Mouse (Mus musculus): ENCODE data around the gene Dkk3. TPM values are rescaled to one million over a fixed set of nuclear protein-coding genes. Genes with fewer than 3 reads are reported as not detected.
"Not testable (repeated sequence)": the region's sequence is repeated elsewhere in the genome, so short reads cannot be mapped to it uniquely, and the experiment has no call there.

The Dkk3 gene
- polyA plus RNA-seq, 1 experiment from 2014 or later: 32.0 TPM

GRCm38 (mm10) chr7:112176627-112177026, 17.8 kb upstream of the Dkk3 start:
- Histone ChIP-seq H3K27ac (no peak overlapping the region), H3K4me3 (replicated peaks; ENCODE audit: low read length) (no peak overlapping the region), H3K27me3 (ENCODE audit: control insufficient read depth, insufficient read depth, low read length) (no peaks in the 10 kb centered on the region), H3K36me3 (replicated peaks; ENCODE audit: control insufficient read depth, insufficient read depth) (no peaks in the 10 kb centered on the region), H3K4me1 (replicated peaks; ENCODE audit: control insufficient read depth, insufficient read depth, low read length) (0 out of 2 replicates have a peak, but pooled peaks cover 3% of the 10 kb centered on the region), H3K9ac (no peak overlapping the region), H3K9me3 (ENCODE audit: control insufficient read depth, low read length) (no peaks in the 10 kb centered on the region), H3K4me2 (replicated peaks) (no peak overlapping the region)
- WGBS: 92% methylated on average over 2 of the region's 2 CpGs
- DNase-seq (ENCODE audit: low spot score) (no peak), ATAC-seq (ENCODE audit: low FRiP score) (no peak)

DNA sequence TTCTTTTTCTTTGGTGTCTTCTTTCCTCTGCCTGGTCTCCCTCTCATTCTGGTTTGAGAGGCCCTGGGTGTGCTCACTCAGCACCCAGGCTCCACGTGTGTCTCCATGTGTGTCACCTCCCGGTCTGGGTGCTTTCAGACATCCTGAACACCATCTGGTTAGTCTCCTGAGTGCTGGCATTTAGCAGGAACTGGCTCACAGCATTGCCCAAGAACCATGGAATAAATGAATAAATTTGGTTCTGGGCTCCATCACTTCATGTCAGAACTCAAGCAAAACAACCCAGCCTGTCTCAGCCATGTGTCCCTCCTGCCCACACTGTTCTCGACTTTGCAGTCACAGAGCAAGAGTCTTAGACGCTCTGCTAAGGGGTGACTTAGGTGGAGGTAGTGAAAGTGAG, 13.8 kb upstream of the Dkk3 start:
- H3K9ac ChIP-seq: no peak overlapping the region
- H3K27me3 ChIP-seq (ENCODE audit: control insufficient read depth, insufficient read depth, low read length): no peaks in the 10 kb centered on the region
- no peak overlapping the region for H3K27ac ChIP-seq
- H3K4me1 ChIP-seq (replicated peaks; ENCODE audit: control insufficient read depth, insufficient read depth, low read length): peaks cover 3% of the 10 kb centered on the region; the same call in 1 of the 2 replicates
- no peaks in the 10 kb centered on the region for H3K9me3 ChIP-seq (ENCODE audit: control insufficient read depth, low read length)
- DNase-seq (ENCODE audit: low spot score) (no peak), ATAC-seq (ENCODE audit: low FRiP score) (no peak)
- H3K36me3 ChIP-seq (replicated peaks; ENCODE audit: control insufficient read depth, insufficient read depth): no peaks in the 10 kb centered on the region
- no peak overlapping the region for H3K4me3 ChIP-seq (replicated peaks; ENCODE audit: low read length)
- no peak overlapping the region for H3K4me2 ChIP-seq (replicated peaks)
- 67% methylated on average over 4 of the region's 4 CpGs for WGBS

DNA sequence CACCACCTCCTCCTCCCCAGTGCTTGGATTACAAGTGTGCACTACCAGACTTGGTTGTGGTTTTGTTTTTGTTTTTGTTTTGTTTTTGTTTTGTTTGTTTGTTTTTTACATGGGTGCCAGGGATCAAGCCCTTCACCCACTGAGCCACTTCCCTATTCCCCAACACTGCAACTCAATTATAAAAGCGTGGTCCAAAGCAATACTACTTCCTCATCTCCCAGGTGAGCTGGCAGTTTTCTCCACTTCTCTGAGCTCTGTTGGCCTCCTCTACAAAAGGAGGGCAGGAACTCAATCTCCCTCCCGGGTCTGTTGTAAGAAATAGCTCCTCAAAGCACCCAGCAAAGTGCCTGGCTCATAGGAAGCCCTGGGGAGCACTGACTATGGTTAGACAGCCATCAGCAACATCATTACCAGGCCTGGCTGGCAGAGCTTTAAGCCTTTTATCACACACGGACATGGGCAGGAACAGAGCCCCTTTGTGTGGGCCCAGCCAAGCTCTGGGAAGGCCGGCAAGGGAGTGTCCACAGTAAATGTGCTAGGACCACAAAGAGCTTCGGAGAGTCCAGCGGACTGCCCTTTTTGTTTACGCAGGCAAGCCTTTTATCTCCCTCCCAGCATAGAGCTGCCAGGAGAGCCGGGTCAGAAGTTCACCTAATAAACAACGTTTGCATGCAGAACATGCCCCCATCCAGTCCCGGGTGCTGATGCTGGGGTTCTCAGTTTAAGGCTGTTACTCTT, 11.3 kb upstream of the Dkk3 start:
- 15% methylated on average over 10 of the region's 10 CpGs for WGBS

DNA sequence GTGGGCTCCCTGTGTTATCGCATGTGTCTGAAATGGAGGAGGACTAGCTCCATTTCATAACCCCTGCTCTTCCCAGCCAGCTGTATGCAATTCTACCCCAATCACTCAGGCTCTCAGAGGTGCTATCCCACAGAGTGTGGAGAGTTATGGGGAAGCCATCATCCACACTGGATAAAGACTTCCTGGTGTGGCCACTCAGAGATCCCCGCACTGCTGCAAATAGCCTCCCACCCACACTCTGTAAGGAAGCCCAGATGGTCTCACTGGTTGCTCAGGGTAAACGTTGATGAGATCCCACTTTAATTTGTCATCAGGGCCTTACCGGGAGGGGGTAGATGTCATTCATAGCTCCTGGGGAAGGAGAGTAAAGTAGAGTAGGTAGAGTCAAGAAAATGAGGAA, 6.7 kb upstream of the Dkk3 start:
- H3K27ac ChIP-seq: no peak overlapping the region
- H3K4me2 ChIP-seq (replicated peaks): no peak overlapping the region
- H3K9me3 ChIP-seq (ENCODE audit: control insufficient read depth, low read length): no peaks in the 10 kb centered on the region
- no peak overlapping the region for H3K4me3 ChIP-seq (replicated peaks; ENCODE audit: low read length)
- peaks cover 3% of the 10 kb centered on the region; the same call in 1 of the 2 replicates for H3K4me1 ChIP-seq (replicated peaks; ENCODE audit: control insufficient read depth, insufficient read depth, low read length)
- WGBS: 80% methylated on average over 4 of the region's 4 CpGs
- no peaks in the 10 kb centered on the region for H3K36me3 ChIP-seq (replicated peaks; ENCODE audit: control insufficient read depth, insufficient read depth)
- H3K27me3 ChIP-seq (ENCODE audit: control insufficient read depth, insufficient read depth, low read length): no peaks in the 10 kb centered on the region
- no peak for ATAC-seq (ENCODE audit: low FRiP score)
- no peak overlapping the region for H3K9ac ChIP-seq
- no peak for DNase-seq (ENCODE audit: low spot score)

More for the DNA sequence above, 11.3 kb upstream of the Dkk3 start:
- peak; percentile 66; the same call in 1 of the 2 replicates for ATAC-seq (ENCODE audit: low FRiP score)
- DNase-seq (ENCODE audit: low spot score): peak; percentile 32
- Histone ChIP-seq H3K4me1 (replicated peaks; ENCODE audit: control insufficient read depth, insufficient read depth, low read length) (peaks cover 3% of the 10 kb centered on the region; the same call in 1 of the 2 replicates), H3K36me3 (replicated peaks; ENCODE audit: control insufficient read depth, insufficient read depth) (no peaks in the 10 kb centered on the region), H3K4me2 (replicated peaks) (no peak overlapping the region), H3K9me3 (ENCODE audit: control insufficient read depth, low read length) (no peaks in the 10 kb centered on the region), H3K27me3 (ENCODE audit: control insufficient read depth, insufficient read depth, low read length) (no peaks in the 10 kb centered on the region), H3K4me3 (replicated peaks; ENCODE audit: low read length) (no peak overlapping the region), H3K9ac (no peak overlapping the region), H3K27ac (no peak overlapping the region)

DNA sequence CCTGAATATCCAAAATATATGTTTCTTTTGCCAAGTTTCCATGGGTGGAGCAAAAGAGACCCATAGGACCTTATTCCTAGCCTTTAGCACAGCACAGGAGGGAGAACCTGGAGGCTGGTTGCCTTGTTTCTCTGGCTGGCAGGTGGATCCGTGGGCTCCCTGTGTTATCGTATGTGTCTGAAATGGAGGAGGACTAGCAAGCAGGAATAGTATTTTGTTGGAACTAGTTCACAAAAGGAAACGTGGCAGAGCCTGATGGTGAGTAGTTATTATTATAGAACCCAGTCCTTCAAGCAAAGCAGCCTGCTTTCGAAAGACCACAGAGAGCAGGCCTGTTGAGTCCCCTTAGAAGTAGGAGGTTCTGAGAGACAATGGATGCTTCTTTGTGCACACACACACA, 6.2 kb upstream of the Dkk3 start:
- H3K9me3 ChIP-seq (ENCODE audit: control insufficient read depth, low read length); DNase-seq (ENCODE audit: low spot score); H3K4me1 ChIP-seq (replicated peaks; ENCODE audit: control insufficient read depth, insufficient read depth, low read length); H3K9ac ChIP-seq; ATAC-seq (ENCODE audit: low FRiP score); H3K4me2 ChIP-seq (replicated peaks); H3K36me3 ChIP-seq (replicated peaks; ENCODE audit: control insufficient read depth, insufficient read depth); H3K4me3 ChIP-seq (replicated peaks; ENCODE audit: low read length); H3K27ac ChIP-seq; H3K27me3 ChIP-seq (ENCODE audit: control insufficient read depth, insufficient read depth, low read length): not testable (repeated sequence)
- 92% methylated on average over 4 of the region's 4 CpGs for WGBS

DNA sequence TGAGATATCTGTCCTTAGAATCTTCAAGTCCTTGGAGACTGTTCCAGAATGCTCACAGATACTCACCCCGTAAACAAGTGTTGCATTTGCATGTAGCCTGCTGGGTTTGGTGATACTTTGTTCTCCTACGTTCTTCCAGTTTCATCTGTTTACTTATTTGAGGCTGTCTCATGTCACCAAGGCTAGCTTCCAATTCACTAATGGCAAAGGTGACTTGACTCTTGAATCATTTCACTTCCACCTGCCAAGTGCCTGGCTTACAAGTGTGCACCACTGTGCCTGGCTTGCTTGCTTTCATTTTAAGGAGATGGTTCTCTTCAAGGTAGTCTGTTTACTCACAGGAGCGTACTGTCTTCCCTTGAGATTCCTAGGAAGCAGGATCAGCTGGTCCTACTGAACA, 5.6 kb upstream of the Dkk3 start:
- Histone ChIP-seq H3K4me1 (replicated peaks; ENCODE audit: control insufficient read depth, insufficient read depth, low read length) (no peaks in the 10 kb centered on the region), H3K36me3 (replicated peaks; ENCODE audit: control insufficient read depth, insufficient read depth) (no peaks in the 10 kb centered on the region)
- WGBS: 87% methylated on average over 3 of the region's 3 CpGs

DNA sequence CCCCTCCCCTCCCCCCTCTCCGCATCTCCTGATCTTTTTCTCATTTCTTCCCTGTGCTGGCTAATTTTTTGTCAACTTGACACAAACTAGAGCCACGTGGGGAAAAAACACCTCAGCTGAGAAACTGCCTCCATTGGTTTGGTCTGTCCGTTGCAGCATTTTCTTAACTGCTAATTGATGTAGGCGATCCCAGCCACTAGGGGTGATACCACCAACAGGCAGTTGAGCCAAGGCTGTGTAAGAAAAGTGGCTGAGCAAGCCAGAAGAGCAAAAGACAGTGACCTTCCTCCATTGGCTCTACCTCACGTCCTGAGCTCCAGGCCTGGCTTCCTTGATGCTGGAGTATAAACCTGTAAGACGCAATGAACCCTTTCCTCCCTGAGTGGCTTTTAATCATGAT, 978 bp upstream of the Dkk3 start:
- WGBS: 34% methylated on average over 5 of the region's 6 CpGs
- Histone ChIP-seq H3K4me3 (replicated peaks; ENCODE audit: low read length) (no peak overlapping the region), H3K9me3 (ENCODE audit: control insufficient read depth, low read length) (no peaks in the 10 kb centered on the region), H3K27me3 (ENCODE audit: control insufficient read depth, insufficient read depth, low read length) (peaks cover 8% of the 10 kb centered on the region; the same call in 1 of the 2 replicates), H3K36me3 (replicated peaks; ENCODE audit: control insufficient read depth, insufficient read depth) (no peaks in the 10 kb centered on the region), H3K4me2 (replicated peaks) (no peak overlapping the region), H3K27ac (no peak overlapping the region), H3K9ac (no peak overlapping the region), H3K4me1 (replicated peaks; ENCODE audit: control insufficient read depth, insufficient read depth, low read length) (peaks cover 4% of the 10 kb centered on the region; the same call in 1 of the 2 replicates)
- ATAC-seq (ENCODE audit: low FRiP score) (no peak), DNase-seq (ENCODE audit: low spot score) (no peak)

More for the DNA sequence above, 5.6 kb upstream of the Dkk3 start:
- DNase-seq (ENCODE audit: low spot score) (no peak), ATAC-seq (ENCODE audit: low FRiP score) (no peak)
- H3K4me2 ChIP-seq (replicated peaks): no peak overlapping the region
- H3K27me3 ChIP-seq (ENCODE audit: control insufficient read depth, insufficient read depth, low read length): 0 out of 2 replicates have a peak, but pooled peaks cover under 1% of the 10 kb centered on the region
- H3K27ac ChIP-seq: no peak overlapping the region
- no peak overlapping the region for H3K4me3 ChIP-seq (replicated peaks; ENCODE audit: low read length)
- no peak overlapping the region for H3K9ac ChIP-seq
- H3K9me3 ChIP-seq (ENCODE audit: control insufficient read depth, low read length): no peaks in the 10 kb centered on the region

DNA sequence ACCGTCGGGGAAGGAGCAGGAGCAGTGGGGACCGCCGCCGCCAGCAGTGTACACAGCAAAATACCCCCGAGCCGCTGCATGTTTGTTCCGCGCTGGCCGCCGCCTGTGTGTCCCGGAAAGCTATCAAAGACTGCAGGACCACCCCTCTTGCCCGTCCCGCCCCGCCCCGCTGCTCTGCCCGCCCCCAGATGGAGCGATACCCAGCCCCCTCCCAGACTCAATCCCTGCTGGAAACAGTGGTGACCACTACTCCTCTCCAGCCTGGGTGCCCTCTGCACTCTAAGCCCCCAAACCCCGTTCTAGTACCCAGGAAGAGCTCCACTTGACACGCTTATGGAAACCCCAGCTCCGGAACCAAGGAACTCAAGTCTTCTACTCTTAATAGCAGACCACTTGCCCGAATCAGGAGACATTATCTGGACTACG, 528 bp downstream of the Dkk3 start:
- peak overlapping the region; percentile 53 for H3K4me2 ChIP-seq (replicated peaks)
- ATAC-seq (ENCODE audit: low FRiP score): peak; percentile 51; the same call in 1 of the 2 replicates
- no peak overlapping the region; the same call in 1 of the 2 replicates for H3K27ac ChIP-seq

GRCm38 (mm10) chr7:112157584-112158315, 1.1 kb downstream of the Dkk3 start:
- ATAC-seq (ENCODE audit: low FRiP score): peak; percentile 35; the same call in 1 of the 2 replicates
- Histone ChIP-seq H3K4me2 (replicated peaks) (peak overlapping the region; percentile 53), H3K4me3 (replicated peaks; ENCODE audit: low read length) (peak overlapping the region; percentile 37), H3K36me3 (replicated peaks; ENCODE audit: control insufficient read depth, insufficient read depth) (no peaks in the 10 kb centered on the region), H3K27ac (no peak overlapping the region; the same call in 1 of the 2 replicates), H3K9me3 (ENCODE audit: control insufficient read depth, low read length) (no peaks in the 10 kb centered on the region), H3K4me1 (replicated peaks; ENCODE audit: control insufficient read depth, insufficient read depth, low read length) (peaks cover 4% of the 10 kb centered on the region; the same call in 1 of the 2 replicates), H3K27me3 (ENCODE audit: control insufficient read depth, insufficient read depth, low read length) (peaks cover 8% of the 10 kb centered on the region; the same call in 1 of the 2 replicates), H3K9ac (peak overlapping the region; percentile 55)
- WGBS: 8% methylated on average over 23 of the region's 23 CpGs
- peak; percentile 44 for DNase-seq (ENCODE audit: low spot score)

More for the DNA sequence above, 528 bp downstream of the Dkk3 start:
- DNase-seq (ENCODE audit: low spot score): no peak
- peak overlapping the region; percentile 37 for H3K4me3 ChIP-seq (replicated peaks; ENCODE audit: low read length)
- H3K4me1 ChIP-seq (replicated peaks; ENCODE audit: control insufficient read depth, insufficient read depth, low read length): peaks cover 4% of the 10 kb centered on the region; the same call in 1 of the 2 replicates
- WGBS: 2% methylated on average over 23 of the region's 23 CpGs
- peaks cover 8% of the 10 kb centered on the region; the same call in 1 of the 2 replicates for H3K27me3 ChIP-seq (ENCODE audit: control insufficient read depth, insufficient read depth, low read length)
- H3K9ac ChIP-seq: peak overlapping the region; percentile 55
- H3K36me3 ChIP-seq (replicated peaks; ENCODE audit: control insufficient read depth, insufficient read depth): no peaks in the 10 kb centered on the region
- H3K9me3 ChIP-seq (ENCODE audit: control insufficient read depth, low read length): no peaks in the 10 kb centered on the region
